Mouse (Mus musculus): ENCODE results near the gene Psmd1.

GRCm38 (mm10) chr1:86183577-86184263 lies 119.5 kb downstream of the Psmd1 start:
- TF ChIP-seq CTCF (IDR thresholded peaks at IDR 0.05; ENCODE audit: low read depth) (no peak), EP300 (IDR thresholded peaks at IDR 0.05; ENCODE audit: low read depth) (no peak)
